Comparison of ENCODE assay signal across 13 mouse cellular contexts in genomic region chr16:59548582-59548947, GRCm38 (mm10). TPM values are rescaled to one million over a fixed set of nuclear protein-coding genes. Genes with fewer than 3 reads are reported as not detected.
DNase-seq lines count a peak whose midpoint lies in the region; ATAC-seq and TF ChIP-seq lines count a peak whose summit lies in the region.
"Had no signal": no experiment of that assay in that cellular context is flagged by ENCODE, and none has a peak within 500 bp of the region (broad histone marks: within the 10 kb centered on the region; RNA-seq: fewer than 3 reads in every experiment).

No protein-coding gene starts in this region.

- no peak overlapping the region for H3K9ac ChIP-seq in heart, postnatal 0 days (replicated peaks; ENCODE audit: low read depth, low read length)
- H3K9ac ChIP-seq in lung, embryonic 16.5 days (ENCODE audit: low read length), result no peak overlapping the region
- no peak overlapping the region for H3K9ac ChIP-seq in forebrain, postnatal 0 days
- no peak overlapping the region for H3K9ac ChIP-seq in midbrain, postnatal 0 days (replicated peaks; ENCODE audit: low read length, poor library complexity, severe bottlenecking)
- H3K9ac ChIP-seq: liver, embryonic 13.5 days had no signal

- ATAC-seq in heart, postnatal 0 days (ENCODE audit: insufficient read depth, low read depth), result no peak
- ATAC-seq in lung, embryonic 16.5 days (ENCODE audit: low read depth), result peak; percentile 10; the same call in 1 of the 2 replicates
- ATAC-seq in forebrain, postnatal 0 days, result peak; percentile 28; the same call in 1 of the 2 replicates
- 0 out of 2 replicates have a peak, but pooled peaks have one; percentile 8 for ATAC-seq in midbrain, postnatal 0 days (ENCODE audit: low FRiP score)
- ATAC-seq: inflammation-experienced regulatory T-cells, adult 6 months had no signal

- H3K27me3 ChIP-seq in heart, postnatal 0 days (ENCODE audit: control insufficient read depth, insufficient read depth, low read length), result no peaks in the 10 kb centered on the region
- no peaks in the 10 kb centered on the region for H3K27me3 ChIP-seq in lung, embryonic 16.5 days (ENCODE audit: control insufficient read depth, insufficient read depth, low read depth, low read length)
- H3K27me3 ChIP-seq in forebrain, postnatal 0 days (ENCODE audit: insufficient read depth, low read length), result no peaks in the 10 kb centered on the region
- H3K27me3 ChIP-seq in midbrain, postnatal 0 days (ENCODE audit: insufficient read depth, low read length), result no peaks in the 10 kb centered on the region
- H3K27me3 ChIP-seq: CH12.LX; liver, embryonic 13.5 days had no signal

- no peak for TF ChIP-seq EP300 in heart, postnatal 0 days (IDR thresholded peaks at IDR 0.05; ENCODE audit: low read depth)

- 80% methylated on average over 4 of the region's 4 CpGs for WGBS in heart, postnatal 0 days
- WGBS in lung, embryonic 16.5 days, result 89% methylated on average over 4 of the region's 4 CpGs
- WGBS in forebrain, postnatal 0 days, result 87% methylated on average over 4 of the region's 4 CpGs
- 85% methylated on average over 4 of the region's 4 CpGs for WGBS in midbrain, postnatal 0 days

- intact Hi-C loops in heart, postnatal 14 days (cut with DNase I), result no loop called here

- DNase-seq in heart, postnatal 0 days (ENCODE audit: low spot score), result no peak
- DNase-seq in heart, postnatal 14 days, result no peak
- DNase-seq in lung, postnatal 25 days (ENCODE audit: low spot score), result no peak
- DNase-seq in forebrain, postnatal 0 days, result no peak
- no peak for DNase-seq in midbrain, postnatal 0 days (ENCODE audit: low spot score)
- DNase-seq in adrenal gland, postnatal 4 days (ENCODE audit: low spot score in 2 of 2), result no peak
- DNase-seq: embryo, embryonic 11 days; gastrocnemius, postnatal 36 days; liver, embryonic 13.5 days had no signal

- H3K4me2 ChIP-seq in heart, postnatal 0 days (ENCODE audit: low read depth, low read length), result no peak overlapping the region
- no peak overlapping the region for H3K4me2 ChIP-seq in lung, embryonic 16.5 days (ENCODE audit: low read depth, low read length)
- no peak overlapping the region for H3K4me2 ChIP-seq in forebrain, postnatal 0 days (ENCODE audit: low read depth)
- no peak overlapping the region for H3K4me2 ChIP-seq in midbrain, postnatal 0 days (ENCODE audit: low read depth, low read length, poor library complexity, severe bottlenecking)
- H3K4me2 ChIP-seq: liver, embryonic 13.5 days had no signal

- 0 out of 2 replicates have a peak overlapping the region, but pooled peaks have one; percentile 36 for H3K27ac ChIP-seq in heart, postnatal 0 days (ENCODE audit: low read depth)
- no peak overlapping the region for H3K27ac ChIP-seq in lung, embryonic 16.5 days (ENCODE audit: low read length)
- no peak overlapping the region for H3K27ac ChIP-seq in forebrain, postnatal 0 days (ENCODE audit: low read depth, low read length)
- H3K27ac ChIP-seq in midbrain, postnatal 0 days (ENCODE audit: low read depth, low read length), result no peak overlapping the region
- H3K27ac ChIP-seq: liver, embryonic 13.5 days; macrophage had no signal

- no peak for TF ChIP-seq CTCF in heart, postnatal 0 days (IDR thresholded peaks at IDR 0.05; ENCODE audit: low read depth)
- TF ChIP-seq CTCF in forebrain, postnatal 0 days (IDR thresholded peaks at IDR 0.05; ENCODE audit: low read depth), result no peak
- TF ChIP-seq CTCF in midbrain, postnatal 0 days (IDR thresholded peaks at IDR 0.05), result no peak

- peaks cover 13% of the 10 kb centered on the region; the same call in 1 of the 2 replicates for H3K36me3 ChIP-seq in heart, postnatal 0 days (replicated peaks; ENCODE audit: control insufficient read depth, insufficient read depth, low read length)
- no peaks in the 10 kb centered on the region for H3K36me3 ChIP-seq in lung, embryonic 16.5 days (ENCODE audit: control insufficient read depth, insufficient read depth, low read length)
- H3K36me3 ChIP-seq in forebrain, postnatal 0 days (ENCODE audit: insufficient read depth), result no peaks in the 10 kb centered on the region
- H3K36me3 ChIP-seq in midbrain, postnatal 0 days (ENCODE audit: insufficient read depth, low read length), result no peaks in the 10 kb centered on the region
- H3K36me3 ChIP-seq: liver, embryonic 13.5 days had no signal

- H3K9me3 ChIP-seq in heart, postnatal 0 days (replicated peaks; ENCODE audit: control insufficient read depth, low read length), result no peaks in the 10 kb centered on the region
- no peaks in the 10 kb centered on the region for H3K9me3 ChIP-seq in lung, embryonic 16.5 days (ENCODE audit: control insufficient read depth, low read length)
- no peaks in the 10 kb centered on the region for H3K9me3 ChIP-seq in forebrain, postnatal 0 days (ENCODE audit: low read length)
- no peaks in the 10 kb centered on the region for H3K9me3 ChIP-seq in midbrain, postnatal 0 days (ENCODE audit: low read length)
- H3K9me3 ChIP-seq: liver, embryonic 13.5 days had no signal

- H3K4me1 ChIP-seq in heart, postnatal 0 days (ENCODE audit: control insufficient read depth, insufficient read depth), result peaks cover 13% of the 10 kb centered on the region
- peaks cover 11% of the 10 kb centered on the region for H3K4me1 ChIP-seq in lung, embryonic 16.5 days (replicated peaks; ENCODE audit: control insufficient read depth, insufficient read depth, low read length)
- H3K4me1 ChIP-seq in forebrain, postnatal 0 days (ENCODE audit: insufficient read depth), result peaks cover 9% of the 10 kb centered on the region; the same call in 1 of the 2 replicates
- H3K4me1 ChIP-seq in midbrain, postnatal 0 days (ENCODE audit: insufficient read depth, low read length), result peaks cover 5% of the 10 kb centered on the region
- H3K4me1 ChIP-seq: liver, embryonic 13.5 days had no signal

- H3K4me3 ChIP-seq in heart, postnatal 0 days (ENCODE audit: low read depth, low read length), result no peak overlapping the region
- H3K4me3 ChIP-seq in lung, embryonic 16.5 days (ENCODE audit: low read length), result no peak overlapping the region
- H3K4me3 ChIP-seq in forebrain, postnatal 0 days (ENCODE audit: low read depth, low read length), result no peak overlapping the region
- no peak overlapping the region for H3K4me3 ChIP-seq in midbrain, postnatal 0 days (ENCODE audit: low read depth, low read length)
- H3K4me3 ChIP-seq: liver, embryonic 13.5 days had no signal

RNA-seq across cellular contexts. Expression of gene Crybg3, which starts 52.2 kb away (rescaled TPM):
- total RNA-seq in heart, postnatal 0 days (2014; rRNA removed; ENCODE audit: low replicate concordance), result 26.9 and 40.0 TPM in 2 replicates
- polyA plus RNA-seq in heart, postnatal 0 days (2015; fragmentation: Nextera tagmentation; extraction: Ambion mirVana), result 8.9 and 9.2 TPM in 2 replicates
- 10 to 100 TPM; 64.1 to 67.2 TPM for total RNA-seq in heart, postnatal 14 days (2021)
- polyA plus RNA-seq in lung, embryonic 16.5 days (2015; fragmentation: Nextera tagmentation; extraction: Ambion mirVana), result 5.5 and 6.0 TPM in 2 replicates
- total RNA-seq in forebrain, postnatal 0 days (2014; rRNA removed), result 4.3 and 4.7 TPM in 2 replicates
- 0.88 and 0.92 TPM in 2 replicates for polyA plus RNA-seq in forebrain, postnatal 0 days (2015; fragmentation: Nextera tagmentation; extraction: Ambion mirVana)
- 3.3 and 4.0 TPM in 2 replicates for total RNA-seq in midbrain, postnatal 0 days (2014; rRNA removed)
- 0.69 and 1.1 TPM in 2 replicates for polyA plus RNA-seq in midbrain, postnatal 0 days (2015; fragmentation: Nextera tagmentation; extraction: Ambion mirVana)
- total RNA-seq in adrenal gland, postnatal 4 days (2021), result 10 to 100 TPM; 14.4 to 18.0 TPM
